Mouse (Mus musculus) lung, embryonic 16.5 days (tissue): ENCODE measurements around the gene Tspan11. TPM values are rescaled to one million over a fixed set of nuclear protein-coding genes. Genes with fewer than 3 reads are reported as not detected.
A peak's percentile ranks its signal among the peaks of the same experiment; 100 is the strongest.

Source experiments
- ATAC-seq: fragments of 200-750 bp; cut with Nextera tagmentation; 2 replicates; pipeline ENCODE4 v1.8.0; 2017; ENCODE audit warnings: low read depth, mild to moderate bottlenecking, moderate library complexity
- H3K27ac ChIP-seq: fragments of 300-500 bp; sonication (generic); 2 replicates; pipeline ENCODE4 v1.5.1; 2014; ENCODE audit warnings: mild to moderate bottlenecking, control low read depth, low read length
- H3K27me3 ChIP-seq: fragments of 300-500 bp; sonication (generic); 2 replicates; pipeline ENCODE4 v1.6.1; 2014; ENCODE audit warnings: low read depth, low read length, mixed read lengths; ENCODE audit not compliant: control insufficient read depth, insufficient read depth
- H3K36me3 ChIP-seq: fragments of 300-500 bp; sonication (generic); 2 replicates; pipeline ENCODE4 v1.6.1; 2014; ENCODE audit warnings: low read length; ENCODE audit not compliant: control insufficient read depth, insufficient read depth
- H3K4me1 ChIP-seq: fragments of 300-500 bp; sonication (generic); replicated peaks from 2 replicates; pipeline ENCODE4 v1.6.1; 2014; ENCODE audit warnings: low read length, mixed read lengths; ENCODE audit not compliant: control insufficient read depth, insufficient read depth
- H3K4me2 ChIP-seq: fragments of 300-500 bp; sonication (generic); 2 replicates; pipeline ENCODE4 v1.6.1; 2014; ENCODE audit warnings: low read depth, low read length, control low read depth
- H3K4me3 ChIP-seq: fragments of 300-500 bp; sonication (generic); 2 replicates; pipeline ENCODE4 v1.5.1; 2014; ENCODE audit warnings: mild to moderate bottlenecking, low read length, control low read depth
- H3K9ac ChIP-seq: fragments of 300-500 bp; sonication (generic); 2 replicates; pipeline ENCODE4 v1.6.1; 2014; ENCODE audit warnings: low read length, control low read depth
- H3K9me3 ChIP-seq: fragments of 300-500 bp; sonication (generic); 2 replicates; pipeline ENCODE4 v1.6.1; 2016; ENCODE audit warnings: low read length; ENCODE audit not compliant: control insufficient read depth
- WGBS: fragments of 180-500 bp; shearing (Covaris S2); extraction: QIAGEN DNeasy Blood & Tissue Kit; methylation state at CpG from one replicate; pipeline ENCODE4 v1.1.7; 2014; 5-methylcytosine and 5-hydroxymethylcytosine counted together
- polyA plus RNA-seq: library from polyadenylated mRNA; unstranded; fragments of >200 nt; fragmentation: Nextera tagmentation; extraction: Ambion mirVana; gene quantifications from 2 replicates; pipeline ENCODE4 v1.2.1, GENCODE M21; 2015

Tspan11 gene
- polyA plus RNA-seq, 1 experiment from 2014 or later = 23.8 TPM

GRCm38 (mm10) chr6:127979831-127980230 lies 92.4 kb downstream of the Tspan11 start:
- H3K9me3 ChIP-seq = no peaks in the 10 kb centered on the region
- no peak overlapping the region for H3K9ac ChIP-seq
- 94% methylated on average over 5 of the region's 5 CpGs for WGBS
- H3K4me3 ChIP-seq = no peak overlapping the region
- ATAC-seq = no peak
- no peaks in the 10 kb centered on the region for H3K27me3 ChIP-seq
- peaks cover 3% of the 10 kb centered on the region; the same call in 1 of the 2 replicates for H3K4me1 ChIP-seq
- H3K27ac ChIP-seq = no peak overlapping the region
- H3K36me3 ChIP-seq = no peaks in the 10 kb centered on the region
- no peak overlapping the region for H3K4me2 ChIP-seq

- no peak for ATAC-seq
- Histone ChIP-seq H3K36me3 (no peaks in the 10 kb centered on the region), H3K4me1 (peaks cover 3% of the 10 kb centered on the region; the same call in 1 of the 2 replicates), H3K27me3 (no peaks in the 10 kb centered on the region), H3K9me3 (no peaks in the 10 kb centered on the region), H3K9ac (no peak overlapping the region), H3K4me2 (no peak overlapping the region), H3K4me3 (no peak overlapping the region), H3K27ac (no peak overlapping the region)
- WGBS = 57% methylated on average over 11 of the region's 11 CpGs
Measured at GRCm38 (mm10) chr6:127980381-127981045, 93.1 kb downstream of the Tspan11 start.

GRCm38 (mm10) chr6:127981176-127981575 lies 93.8 kb downstream of the Tspan11 start:
- H3K9ac ChIP-seq = no peak overlapping the region
- no peak overlapping the region for H3K4me3 ChIP-seq
- no peak overlapping the region for H3K27ac ChIP-seq
- H3K4me1 ChIP-seq = peaks cover 3% of the 10 kb centered on the region; the same call in 1 of the 2 replicates
- 37% methylated on average over 8 of the region's 8 CpGs for WGBS
- H3K4me2 ChIP-seq = no peak overlapping the region
- H3K9me3 ChIP-seq = no peaks in the 10 kb centered on the region
- H3K36me3 ChIP-seq = no peaks in the 10 kb centered on the region
- 0 out of 2 replicates have a peak, but pooled peaks have one; percentile 39 for ATAC-seq
- H3K27me3 ChIP-seq = no peaks in the 10 kb centered on the region

GRCm38 (mm10) chr6:127986357-127986756 lies 99.0 kb downstream of the Tspan11 start:
- H3K4me2 ChIP-seq = no peak overlapping the region
- H3K36me3 ChIP-seq = no peaks in the 10 kb centered on the region
- H3K27me3 ChIP-seq = no peaks in the 10 kb centered on the region
- no peak overlapping the region for H3K9ac ChIP-seq
- no peak for ATAC-seq
- 49% methylated on average over 9 of the region's 9 CpGs for WGBS
- H3K27ac ChIP-seq = no peak overlapping the region
- H3K4me1 ChIP-seq = peaks cover 23% of the 10 kb centered on the region
- no peaks in the 10 kb centered on the region for H3K9me3 ChIP-seq
- H3K4me3 ChIP-seq = no peak overlapping the region

DNA sequence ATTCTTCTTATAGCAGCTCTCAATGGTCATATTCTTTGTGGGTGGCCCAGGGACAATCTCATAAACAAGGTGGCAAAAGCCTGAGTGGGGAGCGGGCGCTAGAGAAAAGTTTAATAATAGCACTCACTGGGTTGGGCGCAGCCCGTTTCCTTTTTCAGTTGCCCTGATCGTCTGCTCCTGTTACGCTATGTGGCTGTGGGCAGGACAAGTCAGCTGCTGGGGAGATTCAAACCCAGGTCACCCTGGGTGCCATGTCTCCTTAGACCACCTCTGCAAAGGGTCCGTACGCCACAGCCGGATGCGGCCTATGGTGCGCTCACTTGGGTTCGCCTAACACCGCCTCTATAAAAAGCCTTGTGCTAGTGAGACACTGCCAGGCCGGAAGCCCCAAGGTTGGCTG lies 100.0 kb downstream of the Tspan11 start:
- Histone ChIP-seq H3K36me3 (no peaks in the 10 kb centered on the region), H3K4me1 (peaks cover 31% of the 10 kb centered on the region), H3K4me2 (no peak overlapping the region), H3K9ac (no peak overlapping the region), H3K4me3 (no peak overlapping the region), H3K27ac (no peak overlapping the region), H3K9me3 (no peaks in the 10 kb centered on the region), H3K27me3 (no peaks in the 10 kb centered on the region)
- ATAC-seq = no peak
- WGBS = 93% methylated on average over 14 of the region's 14 CpGs

GRCm38 (mm10) chr6:127988944-127989494 lies 101.6 kb downstream of the Tspan11 start:
- peak overlapping the region; percentile 77 for H3K27ac ChIP-seq
- H3K27me3 ChIP-seq = no peaks in the 10 kb centered on the region
- no peak overlapping the region for H3K4me3 ChIP-seq
- H3K4me2 ChIP-seq = no peak overlapping the region
- no peaks in the 10 kb centered on the region for H3K9me3 ChIP-seq
- peaks cover 31% of the 10 kb centered on the region for H3K4me1 ChIP-seq
- no peak overlapping the region for H3K9ac ChIP-seq
- no peak; the same call in 1 of the 2 replicates for ATAC-seq
- H3K36me3 ChIP-seq = no peaks in the 10 kb centered on the region
- WGBS = 85% methylated on average over 12 of the region's 12 CpGs

- H3K4me2 ChIP-seq = no peak overlapping the region
- peak overlapping the region; percentile 77 for H3K27ac ChIP-seq
- 40% methylated on average over 11 of the region's 11 CpGs for WGBS
- no peaks in the 10 kb centered on the region for H3K9me3 ChIP-seq
- H3K36me3 ChIP-seq = no peaks in the 10 kb centered on the region
- ATAC-seq = peak; percentile 95
- no peaks in the 10 kb centered on the region for H3K27me3 ChIP-seq
- H3K4me3 ChIP-seq = no peak overlapping the region
- peaks cover 31% of the 10 kb centered on the region for H3K4me1 ChIP-seq
- H3K9ac ChIP-seq = no peak overlapping the region
Measured at GRCm38 (mm10) chr6:127989624-127990212, 102.3 kb downstream of the Tspan11 start.

DNA sequence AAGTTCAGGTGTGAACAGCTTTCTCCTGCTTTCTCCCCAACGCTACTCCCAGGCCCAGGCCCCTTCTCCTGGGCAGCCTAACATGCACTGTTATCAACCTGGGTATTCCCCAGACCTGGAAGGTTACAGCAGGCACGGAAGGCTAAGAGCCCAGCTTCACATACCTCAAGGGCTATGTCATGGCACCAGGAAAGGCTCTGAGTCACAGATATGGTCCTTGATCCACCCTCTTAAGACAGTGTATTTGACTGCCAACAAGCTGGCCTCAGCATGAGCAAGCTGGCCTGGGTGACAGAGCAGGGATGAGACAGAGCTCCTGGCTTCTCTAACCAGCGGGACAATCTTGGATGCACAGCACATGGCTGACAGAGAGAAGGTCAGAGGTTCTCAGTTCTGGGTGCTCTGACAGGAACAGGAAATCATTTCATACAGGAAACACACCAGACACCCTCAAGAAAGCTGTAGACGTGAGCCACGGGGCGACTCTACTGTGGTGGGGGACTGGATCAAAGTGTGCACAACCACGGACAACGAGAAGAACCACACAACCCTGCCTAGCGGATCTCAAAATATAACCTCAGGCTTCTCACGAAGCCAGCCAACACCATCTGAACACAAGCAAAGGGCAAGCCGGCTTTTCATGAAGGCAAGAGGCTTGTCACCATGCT lies 104.3 kb downstream of the Tspan11 start:
- Histone ChIP-seq H3K9ac (no peak overlapping the region), H3K4me1 (peaks cover 31% of the 10 kb centered on the region), H3K4me2 (no peak overlapping the region), H3K36me3 (no peaks in the 10 kb centered on the region), H3K9me3 (no peaks in the 10 kb centered on the region), H3K4me3 (no peak overlapping the region), H3K27ac (peak overlapping the region; percentile 38), H3K27me3 (no peaks in the 10 kb centered on the region)
- WGBS = 49% methylated on average over 11 of the region's 11 CpGs
- ATAC-seq = peak; percentile 37

DNA sequence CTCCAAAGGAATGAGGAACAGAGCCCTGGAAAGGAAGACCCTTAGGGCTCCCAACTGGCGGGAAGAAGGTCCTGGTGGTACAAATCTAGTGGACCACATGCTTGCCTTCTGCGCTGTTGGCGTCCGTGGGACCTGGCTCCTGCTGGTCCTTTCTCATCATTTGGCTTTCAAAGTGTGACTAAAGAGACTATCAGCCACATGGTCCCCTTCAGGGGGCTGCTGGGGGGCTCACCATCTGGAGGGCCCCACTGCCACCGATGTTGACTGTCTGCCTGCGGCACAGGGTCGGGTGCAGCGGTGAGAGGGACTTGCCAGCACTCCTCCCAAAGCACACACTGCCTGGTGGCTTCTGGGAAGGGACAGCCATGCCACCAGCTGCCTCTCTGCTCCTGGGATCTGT lies 105.6 kb downstream of the Tspan11 start:
- Histone ChIP-seq H3K4me3 (no peak overlapping the region), H3K27ac (no peak overlapping the region), H3K4me1 (peaks cover 31% of the 10 kb centered on the region), H3K36me3 (no peaks in the 10 kb centered on the region), H3K9me3 (no peaks in the 10 kb centered on the region), H3K4me2 (no peak overlapping the region), H3K27me3 (no peaks in the 10 kb centered on the region), H3K9ac (no peak overlapping the region)
- 92% methylated on average over 8 of the region's 8 CpGs for WGBS
- ATAC-seq = no peak
